Mouse (Mus musculus): ENCODE data around the gene Chst5.

- TF ChIP-seq POLR2A (IDR thresholded peaks at IDR 0.05; ENCODE audit: insufficient read depth, low read length) (no peak), EP300 (IDR thresholded peaks at IDR 0.05; ENCODE audit: insufficient read depth, low read depth, low read length) (no peak), CTCF (IDR thresholded peaks at IDR 0.05; ENCODE audit: low read depth, low read length) (peak; percentile 62)
Measured at GRCm38 (mm10) chr8:111923383-111923804, 13.1 kb upstream of the Chst5 start.
